Mouse (Mus musculus) small intestine, adult 2 months (tissue): Measurements from ENCODE around the gene Ypel3.

Experiments used
- CTCF ChIP-seq: fragments of 200-500 bp; IDR thresholded peaks from 2 replicates; pipeline ENCODE4 v1.5.1; 2012; ENCODE audit warnings: low read depth, mild to moderate bottlenecking, control low read depth, inconsistent platforms, low read length, moderate library complexity, mixed read lengths; ENCODE audit not compliant: insufficient replicate concordance, insufficient read length; ENCODE audit errors: extremely low read depth
- POLR2A ChIP-seq: fragments of 200-500 bp; IDR thresholded peaks from 2 replicates; pipeline ENCODE4 v1.6.1; 2012; ENCODE audit warnings: low read depth, mild to moderate bottlenecking, control low read depth, inconsistent platforms, low read length, moderate library complexity

- TF ChIP-seq POLR2A (no peak), CTCF (no peak)
Measured at GRCm38 (mm10) chr7:126808703-126809455, 32.1 kb downstream of the Ypel3 start.
